ENCODE assay signal across 8 mouse cellular contexts in genomic region chr7:137805361-137805760, GRCm38 (mm10).
DNase-seq lines count a peak whose midpoint lies in the region.

No protein-coding gene starts in this region.

- peak; percentile 10 to 11 for DNase-seq in frontal cortex, postnatal 10 days (ENCODE audit: low spot score in 2 of 2)
- no peak for DNase-seq in frontal cortex, adult 2 months (ENCODE audit: extremely low spot score in 1 of 2, low spot score in 1 of 2)
- peak; percentile 44 for DNase-seq in R1 (ENCODE audit: low read depth, low spot score)
- peak; percentile 25 for DNase-seq in gastrocnemius, postnatal 10 days
- DNase-seq in layer of hippocampus, postnatal 36 days, result peak; percentile 3 to 19
- no peak for DNase-seq in kidney, postnatal 25 days
- DNase-seq in thymus, postnatal 14 days, result no peak
- no peak for DNase-seq in spleen, postnatal 4 days (ENCODE audit: low spot score in 2 of 2)

Comparison
In these comparisons a context has a peak if more than half of its experiments do, and no peak if none do; other contexts are left out.
1. DNase-seq: peak in frontal cortex, postnatal 10 days (2 of 2), R1 (single experiment), gastrocnemius, postnatal 10 days (single experiment) and layer of hippocampus, postnatal 36 days (2 of 2); none in frontal cortex, adult 2 months (0 of 2), kidney, postnatal 25 days (0 of 2), thymus, postnatal 14 days (single experiment) and spleen, postnatal 4 days (0 of 2).